Mouse (Mus musculus): ENCODE measurements around the gene Ssh1. TPM values are rescaled to one million over a fixed set of nuclear protein-coding genes. Genes with fewer than 3 reads are reported as not detected.

The Ssh1 gene
- total and polyA plus RNA-seq, 3 experiments: 9.9 to 24.6 (median 15.5) TPM

DNA sequence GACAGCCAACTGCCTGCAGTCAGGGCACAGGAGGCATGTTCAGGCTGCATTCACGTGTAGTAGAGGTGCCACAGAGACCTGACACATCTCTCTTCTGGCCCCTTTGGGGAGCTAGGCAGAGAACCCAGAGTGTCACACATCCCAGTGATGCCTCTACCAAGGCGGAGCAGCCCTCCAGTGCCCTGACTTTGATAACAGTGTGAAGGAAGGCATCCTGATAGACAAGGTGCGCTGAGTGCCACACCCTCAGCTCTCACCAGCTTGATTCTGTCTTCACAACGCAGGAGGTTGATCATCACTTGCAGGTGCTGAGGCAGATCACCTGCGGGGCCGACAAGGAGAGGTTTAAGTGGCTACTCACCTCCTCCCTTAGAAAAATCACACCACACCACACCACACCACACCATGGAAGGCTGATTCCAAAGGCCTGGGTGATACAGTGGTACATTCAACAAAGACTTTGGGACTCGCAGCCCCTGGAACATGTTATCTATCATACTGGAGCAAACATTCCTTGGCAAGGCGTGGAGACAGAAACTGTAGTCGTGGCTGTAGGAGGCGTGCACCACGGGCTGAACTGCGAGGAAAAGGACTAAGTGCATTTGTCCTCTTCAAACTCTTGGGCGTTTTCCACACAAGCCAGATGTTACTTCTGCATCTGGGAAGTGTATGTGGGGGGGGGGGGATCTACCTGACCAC, 27.1 kb downstream of the Ssh1 start:
- DNase-seq: no peak

DNA sequence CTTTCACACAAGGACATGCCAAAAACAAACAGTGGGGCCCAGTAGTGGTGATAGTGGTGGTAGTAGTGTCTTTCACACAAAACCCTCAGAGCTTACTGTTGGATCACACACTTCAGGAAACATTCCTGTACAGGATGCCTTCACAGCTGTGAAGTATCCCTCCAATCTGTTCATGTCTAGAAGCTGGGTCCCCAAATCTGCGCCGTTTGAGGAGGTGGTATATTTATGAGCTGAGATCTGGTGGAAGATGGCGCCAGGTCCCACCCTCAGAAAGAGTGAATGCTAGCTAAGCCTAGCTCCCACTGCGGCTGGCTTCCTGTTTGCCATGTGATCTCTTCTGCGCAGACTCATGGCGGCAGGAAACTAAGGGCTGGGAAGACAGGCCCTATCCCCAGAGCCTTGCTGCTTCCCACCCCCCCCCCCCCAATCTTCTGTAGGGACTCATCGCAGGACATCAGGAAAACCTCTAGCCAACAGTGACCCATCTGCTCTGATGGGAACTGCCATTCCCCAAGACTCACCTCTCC, 28.0 kb downstream of the Ssh1 start:
- DNase-seq: no peak

- DNase-seq: peak; percentile 61
These were observed 28.7 kb downstream of the Ssh1 start for GRCm38 (mm10) chr5:113964972-113965371.

DNA sequence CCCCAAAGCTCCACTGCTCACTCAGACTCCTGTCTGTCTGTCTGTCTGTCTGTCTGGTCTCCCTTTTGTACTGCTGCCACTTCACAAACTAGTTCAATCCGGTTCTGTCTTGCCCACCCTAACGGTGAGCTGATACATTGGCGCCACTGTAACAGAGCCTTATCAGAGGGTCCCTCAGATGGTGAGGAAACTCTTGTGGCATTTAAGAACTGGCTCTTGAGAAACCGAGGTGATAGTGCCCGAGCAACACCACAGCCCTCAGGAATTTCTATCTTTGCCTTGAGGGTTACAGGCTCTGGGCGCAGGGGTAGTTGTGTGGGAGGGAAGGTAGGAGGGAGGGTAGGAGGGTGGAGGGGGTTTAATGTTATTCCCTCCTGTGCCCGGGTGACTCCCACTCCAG, 31.9 kb downstream of the Ssh1 start:
- no peak for DNase-seq

DNA sequence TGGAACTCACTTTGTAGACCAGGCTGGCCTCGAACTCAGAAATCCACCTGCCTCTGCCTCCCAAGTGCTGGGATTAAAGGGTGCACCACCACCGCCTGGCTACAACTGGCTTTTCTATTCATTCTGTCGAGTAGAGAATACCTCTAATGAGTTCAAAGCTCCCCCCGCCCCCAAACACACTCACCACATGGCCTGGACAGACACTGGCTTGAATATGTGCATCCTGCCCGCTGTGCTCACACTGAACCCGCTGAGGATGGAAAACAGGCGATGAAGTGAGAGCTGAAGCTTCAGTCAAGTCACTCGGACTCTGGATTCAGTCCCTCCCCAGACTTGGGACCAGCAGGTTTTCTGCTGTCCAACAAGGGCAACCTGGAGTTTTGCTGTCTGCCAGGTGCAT, 33.3 kb downstream of the Ssh1 start:
- DNase-seq: no peak

- no peak for DNase-seq
These were observed 34.7 kb downstream of the Ssh1 start for GRCm38 (mm10) chr5:113959039-113959438.

GRCm38 (mm10) chr5:113956510-113956909, 37.2 kb downstream of the Ssh1 start:
- DNase-seq: peak; percentile 84

DNA sequence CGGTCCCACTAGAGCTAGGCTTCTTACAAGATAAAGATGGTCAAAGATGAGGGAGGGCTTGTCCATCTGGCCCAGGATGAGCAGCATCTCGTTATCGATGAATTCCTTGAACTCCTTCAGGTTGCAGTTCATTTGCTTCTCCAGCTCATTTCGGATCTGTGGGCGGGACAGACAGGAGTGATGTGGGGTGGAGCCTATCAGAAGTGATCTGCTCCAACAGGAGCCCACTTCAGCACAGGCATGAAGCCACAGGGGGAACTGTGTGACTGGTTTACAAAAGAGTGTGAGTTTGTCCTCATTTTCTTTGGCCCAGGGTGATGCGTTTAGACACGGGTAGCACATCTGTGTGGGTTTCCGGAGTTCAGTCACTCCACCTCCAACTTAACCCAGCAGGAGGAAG, 38.0 kb downstream of the Ssh1 start:
- DNase-seq: no peak

- DNase-seq: no peak
These were observed 38.4 kb downstream of the Ssh1 start for GRCm38 (mm10) chr5:113955281-113955680.

GRCm38 (mm10) chr5:113954421-113954820, 39.3 kb downstream of the Ssh1 start:
- DNase-seq: peak; percentile 90

- no peak for DNase-seq
These were observed 41.2 kb downstream of the Ssh1 start for GRCm38 (mm10) chr5:113952519-113952918.

- no peak for DNase-seq
These were observed 42.0 kb downstream of the Ssh1 start for GRCm38 (mm10) chr5:113951693-113952071.

- DNase-seq: no peak
These were observed 42.7 kb downstream of the Ssh1 start for GRCm38 (mm10) chr5:113950786-113951692.

DNA sequence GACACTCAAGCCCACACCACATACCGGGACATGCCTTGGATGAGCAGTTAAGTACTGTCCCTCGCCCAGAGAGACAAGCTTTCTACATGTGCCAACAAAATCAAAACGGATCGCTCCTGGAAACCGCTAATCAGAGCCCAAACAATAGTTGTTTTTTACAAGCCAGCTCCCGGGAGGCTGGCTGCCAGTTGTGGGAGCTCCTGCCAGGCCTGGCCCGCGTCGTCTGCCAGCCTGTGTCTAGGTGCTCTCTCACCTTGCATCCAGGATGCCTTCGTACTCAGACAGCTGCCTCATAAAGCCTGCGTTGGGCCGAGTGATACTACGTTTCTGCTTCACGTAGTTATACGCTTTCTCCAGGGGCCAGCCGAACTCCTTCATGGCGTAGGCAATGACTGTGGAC, 43.6 kb downstream of the Ssh1 start:
- no peak for DNase-seq

GRCm38 (mm10) chr5:113947280-113947679, 46.4 kb downstream of the Ssh1 start:
- DNase-seq: no peak

- no peak for DNase-seq
These were observed 48.6 kb downstream of the Ssh1 start for GRCm38 (mm10) chr5:113945126-113945525.

DNA sequence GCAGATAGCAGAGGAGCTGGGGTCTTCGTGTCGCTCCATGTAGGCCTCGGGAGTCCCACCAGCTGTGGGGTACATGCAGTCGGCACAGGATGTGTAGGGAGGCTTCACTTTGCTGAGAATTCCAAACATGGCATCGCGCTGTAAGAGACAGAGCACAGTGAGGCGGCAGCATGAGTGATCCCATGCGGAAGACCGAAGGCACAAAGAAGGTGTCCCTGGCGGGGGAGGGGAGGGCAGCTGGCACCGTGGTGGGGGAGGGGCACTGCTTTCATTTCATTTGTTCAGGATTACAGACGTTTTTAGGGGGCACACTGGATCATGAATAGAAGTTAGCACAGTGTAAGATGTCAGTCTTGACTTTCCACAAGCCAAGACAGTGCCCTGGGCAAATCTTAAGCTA, 50.4 kb downstream of the Ssh1 start:
- no peak for DNase-seq

DNA sequence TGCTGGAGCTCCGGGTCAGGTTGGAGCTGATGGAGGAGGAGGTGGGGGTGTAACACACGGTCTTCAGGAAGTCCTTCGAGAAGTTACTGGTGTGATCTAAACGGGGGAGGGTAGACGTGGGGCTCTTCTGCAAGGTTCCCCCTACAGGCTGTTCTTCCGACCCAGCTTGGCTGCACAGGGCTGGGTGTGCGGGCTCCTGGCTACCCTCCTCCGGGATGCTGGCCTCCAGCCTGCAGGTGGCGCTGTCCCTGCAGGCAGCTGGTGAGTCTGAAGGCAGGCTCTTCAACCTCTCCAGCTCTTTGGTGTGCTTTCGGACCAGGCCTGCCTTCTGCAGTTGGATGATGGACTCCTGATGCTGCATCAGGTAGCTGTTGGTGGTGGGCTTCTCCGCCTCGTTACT, 51.1 kb downstream of the Ssh1 start:
- DNase-seq: no peak

DNA sequence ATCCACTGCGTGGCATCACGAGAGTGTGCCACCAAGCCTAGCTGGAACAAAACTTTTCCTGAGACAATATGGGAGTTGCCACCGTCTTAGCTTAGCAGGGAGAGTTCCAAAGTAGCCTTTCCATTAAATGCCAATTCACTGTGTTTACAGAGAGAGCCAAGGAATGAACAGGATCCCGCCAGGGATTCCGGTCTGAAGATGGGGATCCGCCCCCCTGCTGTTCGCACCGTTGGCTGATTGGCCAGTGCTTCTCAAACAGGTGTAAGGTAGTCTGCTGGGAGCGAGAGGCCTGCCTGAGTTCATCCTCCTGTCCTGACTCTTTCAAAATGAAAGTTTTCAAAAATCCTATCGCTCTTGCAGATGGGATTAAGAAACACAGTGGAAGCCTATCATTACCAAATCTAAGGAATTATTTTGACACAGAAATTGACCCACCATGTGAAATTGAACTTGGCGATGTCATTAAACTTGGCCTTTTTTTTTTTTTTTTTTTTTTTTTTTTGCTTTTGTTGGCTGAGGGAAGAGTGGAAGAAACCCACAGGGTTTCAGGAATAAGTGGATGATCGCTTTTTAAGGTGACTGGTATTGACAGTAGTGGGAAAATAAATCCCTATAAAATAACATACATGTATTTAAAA, 54.3 kb downstream of the Ssh1 start:
- DNase-seq: no peak

DNA sequence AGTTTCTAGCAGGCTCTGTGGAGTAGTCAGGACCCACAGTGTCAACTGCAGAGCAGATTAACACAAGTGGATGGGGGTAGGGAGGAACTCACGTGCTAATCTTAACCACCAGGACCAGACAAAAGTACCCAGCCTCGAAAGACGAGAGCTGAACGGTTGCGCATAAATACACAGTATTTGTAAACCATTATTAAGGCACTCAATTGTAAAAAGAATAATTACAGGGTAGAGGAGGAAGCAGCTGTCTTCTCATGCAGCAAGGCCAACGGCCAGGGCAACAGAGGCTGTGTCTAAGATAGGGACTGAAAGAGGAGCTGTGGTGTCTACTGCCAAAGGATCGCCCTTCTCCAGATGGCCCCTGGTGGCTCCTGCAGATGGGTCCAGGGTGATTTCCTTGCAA, 56.0 kb downstream of the Ssh1 start:
- no peak for DNase-seq

- DNase-seq: no peak
These were observed 59.8 kb downstream of the Ssh1 start for GRCm38 (mm10) chr5:113933889-113934288.

DNA sequence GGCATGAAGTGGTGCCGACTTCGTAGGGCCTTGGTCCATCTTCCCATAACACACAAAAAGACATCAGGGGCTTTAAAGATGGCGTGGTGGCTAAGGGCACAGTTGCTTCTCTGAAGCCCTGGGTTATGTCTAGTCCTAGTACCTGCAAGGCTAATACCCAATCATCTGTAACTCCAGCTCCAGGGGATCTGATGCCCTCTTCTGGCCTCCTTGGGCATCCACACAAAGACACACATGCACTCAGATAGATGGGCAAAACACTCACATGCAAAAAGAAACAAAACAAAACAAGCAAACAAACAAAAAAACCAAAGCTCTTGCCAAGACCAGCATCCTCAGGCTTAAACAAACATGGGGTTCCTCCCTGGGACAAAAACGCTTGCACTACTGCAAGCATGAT, 60.2 kb downstream of the Ssh1 start:
- no peak for DNase-seq

DNA sequence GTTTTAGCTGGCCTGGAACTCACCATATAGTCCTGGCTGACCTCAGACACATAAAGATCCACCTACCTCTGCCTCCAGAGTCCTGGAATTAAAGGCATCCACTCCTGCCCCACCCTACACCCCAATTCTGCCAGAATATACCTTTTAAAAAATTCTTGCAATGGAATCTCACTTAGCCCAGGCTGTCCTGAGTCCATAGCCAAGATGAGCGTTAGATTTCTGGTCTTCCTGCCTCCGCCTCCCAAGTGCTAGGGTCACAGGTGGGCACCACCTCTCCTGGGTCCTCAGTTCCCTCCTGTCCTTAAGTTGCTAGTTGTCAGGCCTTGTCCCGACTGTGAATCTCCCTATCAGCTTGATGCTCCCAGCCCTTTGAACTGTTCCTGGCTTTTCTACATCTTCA, 61.4 kb downstream of the Ssh1 start:
- DNase-seq: no peak
